Mouse (Mus musculus): ENCODE results near the gene Nr1h4.

DNA sequence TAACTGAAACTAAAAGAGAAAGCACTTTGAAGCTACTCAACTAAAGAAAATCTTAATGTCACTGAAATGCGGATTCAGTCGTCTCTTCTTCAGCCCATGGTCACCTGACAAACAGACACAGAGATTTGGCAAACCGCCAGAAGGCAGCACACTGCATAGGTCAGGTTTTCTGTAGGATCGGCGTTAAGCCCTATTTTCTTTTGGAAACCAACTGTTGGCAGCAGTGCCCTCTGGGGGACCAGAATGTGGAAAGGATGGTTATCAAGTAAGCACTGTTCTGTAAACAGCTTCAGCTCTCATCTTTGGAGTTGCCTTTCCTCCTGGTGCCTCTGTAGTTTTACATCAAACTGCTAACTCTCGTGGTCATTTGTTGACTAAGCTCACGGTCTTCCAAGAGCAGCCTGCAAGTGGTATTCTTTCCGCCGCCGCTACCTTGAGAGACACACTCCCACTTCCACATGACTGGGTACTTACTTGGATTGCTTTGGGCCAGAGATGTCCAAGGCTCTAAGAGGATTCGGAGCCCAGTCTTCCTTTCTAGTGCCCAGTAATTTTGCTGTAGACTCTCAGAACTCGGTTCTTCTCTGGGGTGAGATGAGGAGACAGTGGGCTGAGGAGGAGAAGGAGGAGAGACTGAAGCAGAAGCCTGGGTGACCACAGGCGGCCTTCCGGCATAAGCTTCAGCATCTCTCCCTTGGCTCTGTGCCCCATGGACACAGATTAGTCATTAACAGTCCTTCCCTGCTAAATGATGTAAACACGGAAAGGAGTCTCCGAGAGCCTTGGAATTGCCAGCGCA is at the start of gene Nr1h4:
- no peak for TF ChIP-seq CTCF (IDR thresholded peaks at IDR 0.05; ENCODE audit: low read depth, low read length)
- no peak; the same call in 1 of the 2 replicates for TF ChIP-seq POLR2A (IDR thresholded peaks at IDR 0.05; ENCODE audit: extremely low read depth, insufficient read depth, low read length)
